Mouse (Mus musculus) neural tube, embryonic 14.5 days (tissue): ENCODE data around the gene Serpinf1. TPM values are rescaled to one million over a fixed set of nuclear protein-coding genes. Genes with fewer than 3 reads are reported as not detected.
A peak's percentile ranks its signal among the peaks of the same experiment; 100 is the strongest.

Source experiments
- microRNA counts: library from miRNA; unstranded; fragments of <30 nt; microRNA quantifications from one replicate; lab custom pipeline; 2016
- microRNA-seq: library from miRNA; unstranded; fragments of <30 nt; microRNA quantifications from one replicate; pipeline ENCODE4, GENCODE M21; 2016
- polyA plus RNA-seq: library from polyadenylated mRNA; unstranded; fragments of >200 nt; fragmentation: Nextera tagmentation; extraction: Ambion mirVana; gene quantifications from 2 replicates; pipeline ENCODE4 v1.2.1, GENCODE M21; 2014

Serpinf1 gene
- polyA plus RNA-seq, 1 experiment from 2014 or later, result 5.1 TPM

MicroRNAs within 50 kb of the gene (microRNA counts, 519-probe panel; counts per million panel counts)
- microRNA mmu-miR-22 (lab: Ali Mortazavi, UCI), result 5,355 counts per million, percentile 76 among the panel's probes with 10 or more counts

Small RNAs within 50 kb of the gene (microRNA-seq; reads per million reads assigned to microRNA genes)
- 4,196 reads per million, percentile 90 among the genes with 10 or more reads in this experiment for gene Mir22

Other genes with a start within 250 kb of the Serpinf1 start
- gene Ovca2, start 243.9 kb downstream of the Serpinf1 start, polyA plus RNA-seq, result 15.3 and 20.7 TPM in 2 replicates
- gene Dph1, start 231.5 kb downstream of the Serpinf1 start, polyA plus RNA-seq, result 11.4 and 15.6 TPM in 2 replicates
- gene Rtn4rl1, start 228.9 kb downstream of the Serpinf1 start, polyA plus RNA-seq, result 12.7 and 16.0 TPM in 2 replicates
- gene Rpa1, start 74.4 kb downstream of the Serpinf1 start, polyA plus RNA-seq, result 41.4 and 46.5 TPM in 2 replicates
- gene Smyd4, start 74.3 kb downstream of the Serpinf1 start, polyA plus RNA-seq, result 15.3 and 17.7 TPM in 2 replicates
- 0.27 TPM in 2 replicates for gene Serpinf2, start 16.9 kb upstream of the Serpinf1 start, polyA plus RNA-seq
- gene Wdr81, start 32.0 kb upstream of the Serpinf1 start, polyA plus RNA-seq, result 6.3 and 7.4 TPM in 2 replicates
- 1.8 and 4.0 TPM in 2 replicates for gene Tlcd2, start 39.0 kb upstream of the Serpinf1 start, polyA plus RNA-seq
- 65.0 and 82.8 TPM in 2 replicates for gene Prpf8, start 64.1 kb upstream of the Serpinf1 start, polyA plus RNA-seq
- gene Rilp, start 87.4 kb upstream of the Serpinf1 start, polyA plus RNA-seq, result 2.8 and 3.5 TPM in 2 replicates
- 1.8 and 3.8 TPM in 2 replicates for gene Scarf1, start 90.8 kb upstream of the Serpinf1 start, polyA plus RNA-seq
- gene Slc43a2, start 109.0 kb upstream of the Serpinf1 start, polyA plus RNA-seq, result 15.5 and 17.0 TPM in 2 replicates
- gene Pitpna, start 165.4 kb upstream of the Serpinf1 start, polyA plus RNA-seq, result 128 TPM in 2 replicates
- gene Inpp5k, start 208.3 kb upstream of the Serpinf1 start, polyA plus RNA-seq, result 50.0 and 57.4 TPM in 2 replicates
- gene Myo1c, start 227.8 kb upstream of the Serpinf1 start, polyA plus RNA-seq, result 5.2 and 9.7 TPM in 2 replicates